Mouse (Mus musculus) embryonic fibroblast, embryonic 13.5 days (primary cell): Measurements from ENCODE around the gene Dbnl.

Experiments
- CTCF ChIP-seq: IDR thresholded peaks from 2 replicates; pipeline ENCODE4 v1.5.1; 2011; ENCODE audit warnings: mild to moderate bottlenecking, control low read depth, low read length, moderate library complexity, borderline replicate concordance; ENCODE audit not compliant: insufficient read depth
- POLR2A ChIP-seq: IDR thresholded peaks from 2 replicates; pipeline ENCODE4 v1.6.1; 2011; ENCODE audit warnings: low read depth, mild to moderate bottlenecking, control low read depth, low read length, moderate library complexity

GRCm38 (mm10) chr11:5841751-5842150 lies 53.5 kb downstream of the Dbnl start:
- TF ChIP-seq CTCF (no peak), POLR2A (no peak)
